Mouse (Mus musculus) E14TG2a.4 (cell line): Measurements from ENCODE around the gene Sacm1l.

Source experiments
- H3K27me3 ChIP-seq: 2 replicates; pipeline ENCODE4 v1.6.1; 2014; ENCODE audit warnings: low read length, control low read depth; ENCODE audit not compliant: insufficient read depth
- H3K36me3 ChIP-seq: 2 replicates; pipeline ENCODE4 v1.6.1; 2014; ENCODE audit warnings: low read length, control low read depth; ENCODE audit not compliant: insufficient read depth
- H3K4me1 ChIP-seq: replicated peaks from 2 replicates; pipeline ENCODE4 v1.6.1; 2014; ENCODE audit warnings: low read depth, low read length, control low read depth
- H3K4me3 ChIP-seq: replicated peaks from 2 replicates; pipeline ENCODE4 v1.5.1; 2014; ENCODE audit warnings: mild to moderate bottlenecking, low read length
- H3K9me3 ChIP-seq: 2 replicates; pipeline ENCODE4 v1.6.1; 2014; ENCODE audit warnings: low read length, control low read depth
- CTCF ChIP-seq: conservative IDR thresholded peaks from 2 replicates; pipeline ENCODE4 v1.5.1; 2014; ENCODE audit warnings: low read length
- NANOG ChIP-seq: IDR thresholded peaks from 2 replicates; pipeline ENCODE4 v1.6.1; 2014; ENCODE audit warnings: borderline replicate concordance, low read length, mixed read lengths
- POU5F1 ChIP-seq: IDR thresholded peaks from 2 replicates; pipeline ENCODE4 v1.6.1; 2014; ENCODE audit warnings: low read length, borderline replicate concordance

The Sacm1l gene

DNA sequence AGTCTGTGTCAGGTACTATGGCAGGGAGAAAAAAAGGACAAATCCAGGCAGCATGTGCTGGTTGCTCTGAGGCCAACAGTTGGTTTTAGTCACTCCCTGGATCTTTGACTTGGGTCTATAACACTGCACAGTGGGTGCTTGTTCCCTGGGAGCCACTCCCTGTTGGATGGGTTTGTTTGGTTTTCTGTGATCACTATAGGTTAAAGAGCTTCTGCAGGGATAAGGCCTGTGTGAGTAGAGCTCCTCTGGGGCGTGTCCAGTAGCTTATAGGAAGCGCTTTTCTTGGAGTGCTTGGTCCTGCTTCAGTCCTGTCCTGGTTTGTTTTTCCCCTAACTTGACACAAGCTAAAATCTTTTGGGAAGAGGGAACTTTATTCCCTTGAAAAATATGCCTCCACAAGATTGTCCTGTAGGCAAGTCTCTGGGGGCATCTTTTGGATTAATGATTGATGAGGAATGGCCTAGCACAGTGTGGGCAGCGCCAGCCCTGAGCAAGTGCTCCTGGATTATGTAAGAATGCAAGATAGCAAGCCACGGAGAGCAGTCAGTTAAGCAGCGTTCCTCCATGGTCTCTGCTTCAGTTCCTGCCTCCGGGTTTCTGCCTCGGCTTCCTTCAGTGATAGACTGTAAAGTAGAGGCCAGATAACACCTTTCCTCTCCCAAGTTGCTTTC, 59.8 kb downstream of the Sacm1l start:
- no peaks in the 10 kb centered on the region for H3K27me3 ChIP-seq
- no peak overlapping the region for H3K4me3 ChIP-seq
- peaks cover 11% of the 10 kb centered on the region for H3K36me3 ChIP-seq
- H3K4me1 ChIP-seq = no peaks in the 10 kb centered on the region
- no peaks in the 10 kb centered on the region for H3K9me3 ChIP-seq
- TF ChIP-seq POU5F1 (no peak), NANOG (no peak), CTCF (no peak)

DNA sequence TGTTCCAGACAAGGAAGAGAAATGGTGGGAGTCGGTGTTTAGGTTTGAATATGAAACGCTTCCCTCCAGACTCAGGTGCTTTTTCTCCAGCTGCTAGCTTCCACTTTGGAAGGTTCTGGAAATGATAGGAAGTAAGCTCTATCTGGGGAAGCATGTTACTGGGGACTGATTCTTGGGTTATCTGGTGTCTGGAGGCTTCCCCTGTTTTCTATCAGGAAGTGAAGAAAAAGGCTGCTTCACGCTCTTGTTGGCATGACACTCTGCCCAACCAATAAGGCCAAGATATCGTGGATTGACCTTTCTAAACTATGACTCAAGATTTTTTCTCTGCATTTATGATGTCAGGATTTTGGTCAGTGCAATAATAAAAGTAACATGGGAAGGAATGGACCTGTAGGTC, 65.6 kb downstream of the Sacm1l start:
- Histone ChIP-seq H3K4me3 (no peak overlapping the region), H3K27me3 (no peaks in the 10 kb centered on the region), H3K36me3 (0 out of 2 replicates have a peak, but pooled peaks cover 4% of the 10 kb centered on the region), H3K9me3 (no peaks in the 10 kb centered on the region), H3K4me1 (no peaks in the 10 kb centered on the region)
- TF ChIP-seq NANOG (no peak), POU5F1 (no peak), CTCF (no peak)

DNA sequence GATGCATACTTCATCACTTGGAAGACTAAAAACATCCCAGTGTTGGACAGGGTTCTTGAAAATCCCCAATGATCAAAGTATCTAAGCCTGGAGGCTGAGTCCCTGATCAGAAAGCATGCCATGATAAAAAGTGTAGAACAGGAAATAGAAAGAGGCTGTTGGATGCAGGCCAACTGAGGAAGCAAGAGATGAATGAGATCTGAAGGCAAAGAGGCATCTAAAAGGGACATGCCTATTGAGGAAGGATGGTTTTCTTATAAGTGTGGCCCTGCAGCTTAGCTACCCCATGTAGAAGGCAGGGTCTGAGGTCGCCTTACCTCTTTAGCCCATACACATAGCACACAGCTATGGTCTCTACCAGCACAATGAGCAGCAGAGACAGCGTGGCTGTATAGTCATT, 67.4 kb downstream of the Sacm1l start:
- TF ChIP-seq CTCF (no peak), NANOG (no peak), POU5F1 (no peak)
- Histone ChIP-seq H3K9me3 (no peaks in the 10 kb centered on the region), H3K36me3 (0 out of 2 replicates have a peak, but pooled peaks cover 4% of the 10 kb centered on the region), H3K4me3 (no peak overlapping the region), H3K27me3 (no peaks in the 10 kb centered on the region), H3K4me1 (no peaks in the 10 kb centered on the region)

DNA sequence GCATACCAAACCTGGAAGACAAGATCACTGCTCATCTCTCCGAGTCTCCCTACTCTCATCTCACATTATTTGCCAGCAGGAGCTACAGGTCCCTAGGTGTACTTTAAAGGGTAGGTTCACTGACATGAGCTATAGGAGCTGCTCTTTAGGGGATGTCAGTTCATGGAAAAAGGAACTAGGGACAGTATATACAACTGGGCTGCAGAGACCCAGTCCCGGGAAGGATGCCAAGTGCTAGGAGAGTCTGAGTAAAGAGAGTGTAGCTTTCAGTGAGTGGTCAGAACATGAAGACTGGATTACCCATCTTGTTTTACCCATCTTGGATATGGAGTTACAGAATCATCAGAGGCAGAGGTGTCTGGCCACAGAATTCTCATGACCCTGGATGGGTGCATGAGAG, 67.8 kb downstream of the Sacm1l start:
- Histone ChIP-seq H3K9me3 (no peaks in the 10 kb centered on the region), H3K4me3 (no peak overlapping the region), H3K4me1 (no peaks in the 10 kb centered on the region), H3K36me3 (0 out of 2 replicates have a peak, but pooled peaks cover 4% of the 10 kb centered on the region), H3K27me3 (no peaks in the 10 kb centered on the region)
- TF ChIP-seq POU5F1 (no peak), CTCF (no peak), NANOG (no peak)

DNA sequence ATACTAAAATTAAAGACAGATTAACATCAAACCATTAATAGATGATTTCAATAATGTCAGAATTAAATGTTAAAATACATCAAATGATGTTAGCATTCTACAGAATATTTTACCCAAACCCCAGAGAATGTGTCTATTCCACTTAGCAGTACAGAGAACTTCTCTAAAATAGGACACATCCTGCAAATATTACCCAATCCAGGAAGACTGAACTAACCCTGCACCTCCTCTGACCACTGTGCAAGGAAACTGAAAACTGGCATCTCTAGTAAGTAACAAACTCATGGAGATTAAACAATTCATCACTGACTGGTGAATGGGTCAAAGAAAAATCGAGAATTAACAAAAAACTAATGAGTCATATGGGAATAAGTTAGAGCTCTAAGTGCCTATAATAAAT, 72.0 kb downstream of the Sacm1l start:
- Histone ChIP-seq H3K4me3 (no peak overlapping the region), H3K4me1 (no peaks in the 10 kb centered on the region), H3K9me3 (no peaks in the 10 kb centered on the region), H3K27me3 (no peaks in the 10 kb centered on the region), H3K36me3 (no peaks in the 10 kb centered on the region)
- TF ChIP-seq CTCF (no peak), NANOG (no peak), POU5F1 (no peak)

DNA sequence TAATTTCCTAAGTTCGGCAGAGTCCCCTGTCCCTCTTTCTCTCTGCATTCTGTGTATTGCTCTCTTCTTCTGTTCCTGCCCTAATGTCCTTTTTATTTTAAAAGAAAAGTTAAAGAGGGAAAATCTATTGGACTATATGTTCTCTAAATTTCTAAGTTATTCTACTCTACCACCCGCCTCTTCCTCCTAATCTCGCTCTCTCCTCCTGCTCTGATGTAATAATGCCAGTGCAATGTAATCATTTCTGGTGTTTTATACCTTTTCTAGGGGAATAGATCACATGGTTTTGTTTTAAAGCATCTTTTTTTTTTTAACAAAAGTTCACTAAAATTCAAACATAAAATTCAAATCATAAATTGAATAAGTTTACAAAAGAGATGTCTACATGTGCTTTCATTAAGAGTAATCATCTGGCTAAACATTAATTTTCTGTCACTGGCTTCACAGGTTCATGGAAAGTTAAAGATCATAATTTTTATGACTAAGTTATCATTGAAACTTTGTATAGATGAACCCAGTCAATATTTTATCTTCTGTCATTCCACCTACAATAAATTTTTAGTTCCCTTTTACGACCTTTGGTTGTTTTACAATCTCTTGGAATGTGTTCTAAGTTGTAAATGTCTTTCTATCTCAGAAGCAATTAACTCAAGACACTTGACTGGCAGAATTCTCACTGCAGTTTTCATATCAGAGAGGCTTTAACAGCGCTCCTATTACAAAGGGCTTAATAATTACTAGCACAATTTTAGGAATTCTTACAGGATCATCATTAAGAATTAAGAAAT, 90.9 kb downstream of the Sacm1l start:
- TF ChIP-seq POU5F1 = no peak
- TF ChIP-seq NANOG = no peak
- no peak for TF ChIP-seq CTCF
- no peaks in the 10 kb centered on the region for H3K27me3 ChIP-seq
- H3K4me1 ChIP-seq = no peaks in the 10 kb centered on the region
- H3K4me3 ChIP-seq = no peak overlapping the region
- H3K36me3 ChIP-seq = no peaks in the 10 kb centered on the region
- H3K9me3 ChIP-seq = peaks cover 6% of the 10 kb centered on the region; the same call in 1 of the 2 replicates

DNA sequence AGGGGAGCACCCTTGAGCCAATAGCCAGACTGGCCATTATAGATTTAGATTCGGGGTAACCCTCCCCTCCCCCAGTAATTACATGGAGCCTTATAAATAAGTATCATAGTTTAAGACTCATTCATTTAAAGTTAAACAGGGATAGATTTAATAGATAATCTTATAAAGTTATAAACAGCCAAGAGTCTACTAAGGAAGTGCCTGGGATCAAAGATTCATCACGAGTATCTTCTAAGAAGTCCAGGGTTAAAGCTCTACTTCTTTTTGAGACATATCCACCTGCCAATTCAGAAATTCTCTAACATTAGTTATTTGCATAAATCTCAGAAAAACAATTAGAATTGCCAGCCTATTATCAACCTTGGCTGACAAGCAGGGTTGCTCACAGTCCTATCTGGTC, 95.2 kb downstream of the Sacm1l start:
- no peak for TF ChIP-seq CTCF
- no peak for TF ChIP-seq NANOG
- TF ChIP-seq POU5F1 = no peak

DNA sequence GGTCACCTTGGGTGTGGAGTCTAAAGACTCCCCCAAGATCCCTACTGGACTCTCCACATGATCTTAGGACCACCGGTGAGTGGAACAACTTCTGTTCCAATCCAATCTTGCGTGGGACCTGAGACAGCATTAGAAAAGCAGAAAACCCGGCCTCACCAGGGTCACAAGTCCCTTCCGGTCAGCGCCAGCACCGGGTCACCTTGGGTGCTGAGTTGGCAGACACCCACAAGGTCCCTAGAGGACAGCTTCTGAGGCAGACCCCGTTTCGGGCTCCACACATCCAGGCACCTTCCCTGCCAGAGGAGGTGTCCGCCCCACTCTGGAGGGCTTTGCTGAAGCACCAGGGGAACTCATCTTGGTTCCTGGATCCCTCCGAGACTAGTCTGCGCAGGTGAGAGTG, 96.3 kb downstream of the Sacm1l start:
- no peaks in the 10 kb centered on the region for H3K36me3 ChIP-seq
- no peaks in the 10 kb centered on the region for H3K4me1 ChIP-seq
- H3K27me3 ChIP-seq = no peaks in the 10 kb centered on the region
- H3K9me3 ChIP-seq = peaks cover 6% of the 10 kb centered on the region; the same call in 1 of the 2 replicates
- H3K4me3 ChIP-seq = no peak overlapping the region
- TF ChIP-seq CTCF (no peak), POU5F1 (no peak), NANOG (no peak)

More for the DNA sequence above, 95.2 kb downstream of the Sacm1l start:
- H3K4me3 ChIP-seq = no peak overlapping the region
- H3K27me3 ChIP-seq = no peaks in the 10 kb centered on the region
- no peaks in the 10 kb centered on the region for H3K4me1 ChIP-seq
- H3K36me3 ChIP-seq = no peaks in the 10 kb centered on the region
- peaks cover 6% of the 10 kb centered on the region; the same call in 1 of the 2 replicates for H3K9me3 ChIP-seq
